Mouse (Mus musculus) midbrain, postnatal 0 days (tissue): ENCODE measurements at regions not wholly inside any gene's neighbourhood (a gene's known extent, or its start where the extent isn't known, plus 50 kb on each side); places are given as distances from the start of the nearest gene placed in this dataset.
A peak's percentile ranks its signal among the peaks of the same experiment; 100 is the strongest.

Experiments used
- ATAC-seq: fragments of 200-750 bp; cut with Nextera tagmentation; 2 replicates; pipeline ENCODE4 v1.8.0; 2017; ENCODE audit warnings: moderate number of reproducible peaks, mild to moderate bottlenecking, moderate TSS enrichment, moderate library complexity; ENCODE audit not compliant: low FRiP score
- DNase-seq: peaks from one replicate; pipeline ENCODE4 v3.0.0-alpha.2; 2015; ENCODE audit warnings: low spot score
- H3K27ac ChIP-seq: fragments of 300-500 bp; sonication (generic); 2 replicates; pipeline ENCODE4 v1.5.1; 2014; ENCODE audit warnings: low read depth, mild to moderate bottlenecking, low read length, mixed read lengths
- H3K27me3 ChIP-seq: fragments of 300-500 bp; sonication (generic); 2 replicates; pipeline ENCODE4 v1.6.1; 2014; ENCODE audit warnings: low read length, control low read depth, mixed read lengths; ENCODE audit not compliant: insufficient read depth
- H3K36me3 ChIP-seq: fragments of 300-500 bp; sonication (generic); 2 replicates; pipeline ENCODE4 v1.6.1; 2014; ENCODE audit warnings: low read length, control low read depth, mixed read lengths; ENCODE audit not compliant: insufficient read depth
- H3K4me1 ChIP-seq: fragments of 300-500 bp; sonication (generic); 2 replicates; pipeline ENCODE4 v1.6.1; 2014; ENCODE audit warnings: mild to moderate bottlenecking, control low read depth, antibody characterized with exemption, low read length, mixed read lengths; ENCODE audit not compliant: insufficient read depth
- H3K4me2 ChIP-seq: fragments of 300-500 bp; sonication (generic); 2 replicates; pipeline ENCODE4 v1.6.1; 2014; ENCODE audit warnings: low read depth, mild to moderate bottlenecking, low read length, mixed read lengths; ENCODE audit not compliant: poor library complexity, severe bottlenecking
- H3K4me3 ChIP-seq: fragments of 300-500 bp; sonication (generic); 2 replicates; pipeline ENCODE4 v1.5.1; 2014; ENCODE audit warnings: low read depth, mild to moderate bottlenecking, low read length, moderate library complexity
- H3K9ac ChIP-seq: fragments of 300-500 bp; sonication (generic); replicated peaks from 2 replicates; pipeline ENCODE4 v1.6.1; 2014; ENCODE audit warnings: mild to moderate bottlenecking, low read length, moderate library complexity, mixed read lengths; ENCODE audit not compliant: poor library complexity, severe bottlenecking
- H3K9me3 ChIP-seq: fragments of 300-500 bp; sonication (generic); 2 replicates; pipeline ENCODE4 v1.6.1; 2016; ENCODE audit warnings: low read length, control low read depth
- CTCF ChIP-seq: IDR thresholded peaks from 2 replicates; pipeline ENCODE4 v1.5.1; 2016; ENCODE audit warnings: antibody characterized with exemption, mild to moderate bottlenecking
- WGBS: fragments of 180-500 bp; shearing (Covaris S2); extraction: QIAGEN DNeasy Blood & Tissue Kit; methylation state at CpG from one replicate; pipeline ENCODE4 v1.1.7; 2014; 5-methylcytosine and 5-hydroxymethylcytosine counted together

DNA sequence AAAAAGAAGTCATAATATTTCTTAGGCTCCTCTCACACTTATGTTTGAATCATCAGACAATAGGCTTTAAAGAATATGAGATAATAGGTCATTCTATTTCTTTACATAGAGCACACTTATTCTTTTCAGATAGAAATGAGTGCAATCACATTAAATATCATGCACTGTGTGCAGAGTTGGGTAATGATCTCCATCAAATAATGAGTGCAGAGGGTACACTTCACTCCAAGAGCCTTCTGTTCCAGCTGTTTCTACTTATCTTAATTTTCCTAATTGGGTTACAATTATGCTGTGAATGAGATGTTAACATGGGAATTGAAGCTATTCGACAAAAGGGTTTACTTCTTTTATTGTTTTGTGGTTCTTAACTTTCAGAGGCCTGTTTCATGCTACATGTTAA, 707.5 kb upstream of the Mdga2 start:
- WGBS, result 70% methylated on average over 1 of the region's 1 CpGs

DNA sequence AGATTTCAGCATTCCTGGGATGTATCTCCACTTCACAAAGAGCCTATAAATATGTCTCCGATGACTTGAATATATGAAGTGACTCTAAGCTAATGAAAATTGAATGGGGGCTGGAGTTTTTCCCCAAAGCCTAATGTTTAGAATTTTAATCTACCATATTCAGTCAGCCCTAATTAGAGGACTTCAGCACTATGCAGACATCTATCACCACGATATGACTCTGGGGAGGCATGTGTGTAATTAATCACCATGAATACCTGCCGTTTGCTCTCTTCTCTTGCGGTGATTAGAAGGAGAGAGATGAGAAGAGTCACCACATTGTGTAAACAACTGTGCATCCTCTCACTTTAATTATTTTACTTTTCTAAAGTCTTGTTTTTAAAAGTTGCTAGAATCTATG, 692.3 kb upstream of the Mdga2 start:
- ATAC-seq, result no peak
- no peaks in the 10 kb centered on the region for H3K36me3 ChIP-seq
- 50% methylated on average over 4 of the region's 4 CpGs for WGBS

More for the DNA sequence above, 707.5 kb upstream of the Mdga2 start:
- no peaks in the 10 kb centered on the region for H3K4me1 ChIP-seq
- DNase-seq, result peak; percentile 3
- no peak overlapping the region for H3K9ac ChIP-seq
- no peak overlapping the region for H3K27ac ChIP-seq
- no peak for TF ChIP-seq CTCF
- H3K9me3 ChIP-seq, result no peaks in the 10 kb centered on the region
- no peak for ATAC-seq
- no peak overlapping the region for H3K4me3 ChIP-seq
- no peaks in the 10 kb centered on the region for H3K27me3 ChIP-seq
- H3K4me2 ChIP-seq, result no peak overlapping the region
- no peaks in the 10 kb centered on the region for H3K36me3 ChIP-seq

GRCm38 (mm10) chr12:67887296-67887695, 664.9 kb upstream of the Mdga2 start:
- no peak overlapping the region for H3K9ac ChIP-seq
- no peaks in the 10 kb centered on the region for H3K27me3 ChIP-seq
- no peak overlapping the region for H3K27ac ChIP-seq
- no peaks in the 10 kb centered on the region for H3K9me3 ChIP-seq
- H3K4me3 ChIP-seq, result no peak overlapping the region
- TF ChIP-seq CTCF, result no peak
- no peaks in the 10 kb centered on the region for H3K36me3 ChIP-seq
- ATAC-seq, result no peak
- no peaks in the 10 kb centered on the region for H3K4me1 ChIP-seq
- WGBS, result 77% methylated on average over 2 of the region's 2 CpGs
- H3K4me2 ChIP-seq, result no peak overlapping the region
- no peak for DNase-seq

More for the DNA sequence above, 692.3 kb upstream of the Mdga2 start:
- H3K27me3 ChIP-seq, result no peaks in the 10 kb centered on the region
- H3K9me3 ChIP-seq, result no peaks in the 10 kb centered on the region
- no peak overlapping the region for H3K4me2 ChIP-seq
- H3K27ac ChIP-seq, result no peak overlapping the region
- H3K9ac ChIP-seq, result no peak overlapping the region
- no peaks in the 10 kb centered on the region for H3K4me1 ChIP-seq
- no peak for TF ChIP-seq CTCF
- DNase-seq, result peak; percentile 52
- H3K4me3 ChIP-seq, result no peak overlapping the region

DNA sequence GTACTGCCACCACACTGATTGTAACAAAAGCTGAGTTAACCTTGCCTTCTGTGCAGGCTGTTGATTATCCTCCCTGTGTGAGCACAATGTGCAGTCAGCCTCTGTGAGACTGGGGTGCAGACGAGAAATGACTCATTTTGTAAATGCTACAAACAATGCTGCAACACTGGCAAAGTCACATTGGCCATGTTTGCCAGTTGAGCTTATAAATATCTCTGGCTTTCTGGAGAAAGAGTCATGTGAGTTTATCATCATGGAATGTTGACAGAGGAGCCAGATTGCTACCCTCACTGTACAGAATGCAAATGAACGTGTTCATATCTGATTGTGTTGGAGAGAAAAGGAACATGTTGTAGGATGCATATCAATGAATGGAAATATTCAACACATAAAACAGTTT, 640.3 kb upstream of the Mdga2 start:
- DNase-seq, result peak; percentile 0

DNA sequence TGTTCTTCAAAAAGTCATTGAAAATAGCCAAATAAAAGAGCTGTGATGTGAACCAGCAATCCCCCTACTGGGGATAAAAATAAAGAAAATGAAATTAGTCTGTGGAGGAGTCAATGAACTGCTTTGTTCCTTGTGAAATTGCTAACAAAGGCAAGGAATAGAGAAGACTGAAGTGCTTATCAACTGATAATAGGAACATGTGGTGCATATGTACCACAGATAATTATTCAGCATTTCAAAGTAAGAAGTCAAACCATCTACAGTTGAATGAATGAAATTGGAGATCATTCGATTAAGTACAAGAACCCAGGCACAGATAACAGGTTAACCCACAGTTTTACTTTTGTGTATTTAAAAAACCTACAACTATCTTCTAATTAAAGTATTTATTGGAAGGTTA, 638.4 kb upstream of the Mdga2 start:
- no peaks in the 10 kb centered on the region for H3K36me3 ChIP-seq
- TF ChIP-seq CTCF, result no peak
- ATAC-seq, result no peak
- WGBS, result 72% methylated on average over 1 of the region's 1 CpGs
- no peaks in the 10 kb centered on the region for H3K4me1 ChIP-seq
- no peaks in the 10 kb centered on the region for H3K9me3 ChIP-seq
- H3K4me2 ChIP-seq, result no peak overlapping the region
- H3K9ac ChIP-seq, result no peak overlapping the region
- H3K4me3 ChIP-seq, result no peak overlapping the region
- no peak for DNase-seq
- H3K27ac ChIP-seq, result no peak overlapping the region
- H3K27me3 ChIP-seq, result no peaks in the 10 kb centered on the region

More for the DNA sequence above, 640.3 kb upstream of the Mdga2 start:
- H3K4me1 ChIP-seq, result no peaks in the 10 kb centered on the region
- 62% methylated on average over 2 of the region's 2 CpGs for WGBS
- no peak overlapping the region for H3K9ac ChIP-seq
- no peak for ATAC-seq
- no peaks in the 10 kb centered on the region for H3K9me3 ChIP-seq
- no peaks in the 10 kb centered on the region for H3K36me3 ChIP-seq
- H3K4me3 ChIP-seq, result no peak overlapping the region
- TF ChIP-seq CTCF, result no peak
- no peak overlapping the region for H3K27ac ChIP-seq
- H3K27me3 ChIP-seq, result no peaks in the 10 kb centered on the region
- H3K4me2 ChIP-seq, result no peak overlapping the region

DNA sequence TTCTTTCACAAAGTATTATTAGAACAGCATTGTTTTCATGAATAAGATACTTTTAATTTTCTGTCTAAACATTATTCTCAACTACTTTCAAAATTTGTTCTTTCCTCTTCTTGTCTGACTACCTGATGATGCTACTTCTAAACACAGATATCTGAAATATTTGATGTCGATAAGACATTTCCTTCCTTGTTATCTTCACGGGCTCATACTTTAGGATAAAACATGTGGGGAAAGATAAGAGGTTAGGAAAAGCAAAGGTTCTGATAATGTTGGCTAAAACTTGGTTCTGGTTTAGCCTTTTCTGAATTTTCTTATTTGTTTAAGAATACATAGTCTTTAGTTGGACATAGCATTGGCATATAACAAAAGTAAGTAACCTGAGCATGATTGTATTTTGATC, 630.3 kb upstream of the Mdga2 start:
- no peaks in the 10 kb centered on the region for H3K4me1 ChIP-seq
- ATAC-seq (no peak), DNase-seq (no peak)
- 93% methylated on average over 2 of the region's 2 CpGs for WGBS
- H3K4me2 ChIP-seq, result no peak overlapping the region
- no peak overlapping the region for H3K27ac ChIP-seq
- TF ChIP-seq CTCF, result no peak
- H3K27me3 ChIP-seq, result no peaks in the 10 kb centered on the region
- no peak overlapping the region for H3K9ac ChIP-seq
- H3K36me3 ChIP-seq, result no peaks in the 10 kb centered on the region
- H3K9me3 ChIP-seq, result no peaks in the 10 kb centered on the region
- H3K4me3 ChIP-seq, result no peak overlapping the region

- ATAC-seq (no peak), DNase-seq (no peak)
- Histone ChIP-seq H3K9me3 (no peaks in the 10 kb centered on the region), H3K4me2 (no peak overlapping the region), H3K36me3 (no peaks in the 10 kb centered on the region), H3K27ac (no peak overlapping the region), H3K4me1 (no peaks in the 10 kb centered on the region), H3K9ac (no peak overlapping the region), H3K4me3 (no peak overlapping the region), H3K27me3 (no peaks in the 10 kb centered on the region)
- no peak for TF ChIP-seq CTCF
Measured at GRCm38 (mm10) chr12:67847517-67847916, 625.2 kb upstream of the Mdga2 start.
